Mouse (Mus musculus): Measurements from ENCODE around the gene Mroh2a. TPM values are rescaled to one million over a fixed set of nuclear protein-coding genes. Genes with fewer than 3 reads are reported as not detected.

Mroh2a gene
- polyA plus RNA-seq (2015; fragmentation: Nextera tagmentation; extraction: Ambion mirVana) = 0.60 and 0.85 TPM in 2 replicates

DNA sequence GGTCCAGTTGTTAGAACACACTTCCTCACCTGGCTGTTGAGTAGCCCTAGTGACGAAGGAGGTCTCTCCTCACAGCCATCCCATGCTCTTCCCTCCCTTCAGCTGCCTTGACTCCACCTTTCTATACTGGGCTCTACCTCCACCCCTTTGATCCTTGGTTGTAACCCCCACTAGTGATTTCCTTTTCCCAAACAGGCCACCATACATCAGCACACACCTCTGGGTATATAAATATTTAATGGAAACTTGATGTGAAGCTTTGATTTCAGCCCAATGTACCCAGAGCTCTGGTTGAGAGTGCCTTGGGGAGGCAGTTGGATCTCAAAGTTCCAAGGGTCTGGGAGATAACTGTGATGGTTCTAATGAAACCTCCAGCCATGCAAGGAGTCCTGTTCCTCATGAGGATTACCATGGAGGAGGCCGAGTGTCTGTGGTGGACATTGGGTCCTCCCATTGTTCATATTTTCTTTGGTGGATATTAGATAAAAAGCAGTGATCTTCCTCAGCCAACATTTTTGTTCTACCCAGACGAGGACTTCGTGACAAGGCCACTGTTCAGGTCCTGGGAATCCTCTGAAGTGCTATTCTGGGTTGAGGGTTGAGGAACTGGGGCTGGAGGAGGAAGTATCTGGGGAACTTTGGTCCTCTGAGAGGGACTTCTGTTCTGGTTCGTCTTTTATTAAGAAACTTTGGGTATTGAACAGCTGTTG is at the start of gene Mroh2a:
Gene Mroh2a, plus strand, starts transcription at position 317 of the 710 bp plus-strand sequence.
- ATAC-seq (replicated peaks; ENCODE audit: extremely low read depth, insufficient read depth, low FRiP score) = no peak
- peaks cover 68% of the 10 kb centered on the region for H3K9me3 ChIP-seq (replicated peaks; ENCODE audit: control insufficient read depth, low read length)
- H3K9ac ChIP-seq (ENCODE audit: low read length) = no peak within 1 kb of the TSS
- no peaks in the 10 kb centered on the region for H3K36me3 ChIP-seq (ENCODE audit: control insufficient read depth, insufficient read depth)
- H3K27me3 ChIP-seq (ENCODE audit: control insufficient read depth, insufficient read depth, low read length) = no peaks in the 10 kb centered on the region
- WGBS = 47% methylated on average over 5 of the region's 5 CpGs
- H3K4me1 ChIP-seq (ENCODE audit: control insufficient read depth, insufficient read depth, low read length) = no peaks in the 10 kb centered on the region
- no peak within 1 kb of the TSS for H3K4me2 ChIP-seq (ENCODE audit: low read depth, low read length)
- H3K4me3 ChIP-seq (ENCODE audit: low read length) = no peak within 1 kb of the TSS
- H3K27ac ChIP-seq (ENCODE audit: low read length) = no peak within 1 kb of the TSS

DNA sequence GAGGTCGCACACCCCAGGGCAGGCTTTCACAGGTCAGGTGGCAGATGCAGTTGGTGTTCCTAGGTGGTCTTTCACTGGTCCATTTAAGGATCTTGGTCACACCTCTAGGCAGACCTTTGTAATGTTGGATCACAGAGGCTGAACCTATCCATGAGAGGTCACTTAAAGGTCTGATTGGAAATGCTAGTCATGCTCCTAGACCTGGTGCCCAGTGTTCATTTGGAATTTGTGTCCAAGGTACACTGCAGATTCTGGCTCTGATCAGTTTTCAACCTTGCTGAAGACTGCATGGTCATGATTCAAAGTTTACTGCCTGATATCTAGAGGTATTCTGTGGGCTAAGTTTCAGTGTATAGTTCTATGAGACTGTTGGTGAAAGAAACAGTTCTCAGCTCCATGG is 47.1 kb upstream of the Mroh2a start:
- WGBS = 78% methylated on average over 1 of the region's 1 CpGs
- Histone ChIP-seq H3K4me3 (ENCODE audit: low read length) (no peak overlapping the region), H3K27ac (ENCODE audit: low read length) (no peak overlapping the region), H3K4me1 (ENCODE audit: control insufficient read depth, insufficient read depth, low read length) (no peaks in the 10 kb centered on the region), H3K9ac (ENCODE audit: low read length) (no peak overlapping the region), H3K9me3 (replicated peaks; ENCODE audit: control insufficient read depth, low read length) (peaks cover 17% of the 10 kb centered on the region), H3K36me3 (ENCODE audit: control insufficient read depth, insufficient read depth) (no peaks in the 10 kb centered on the region), H3K4me2 (ENCODE audit: low read depth, low read length) (no peak overlapping the region), H3K27me3 (ENCODE audit: control insufficient read depth, insufficient read depth, low read length) (no peaks in the 10 kb centered on the region)
- no peak for ATAC-seq (replicated peaks; ENCODE audit: extremely low read depth, insufficient read depth, low FRiP score)

DNA sequence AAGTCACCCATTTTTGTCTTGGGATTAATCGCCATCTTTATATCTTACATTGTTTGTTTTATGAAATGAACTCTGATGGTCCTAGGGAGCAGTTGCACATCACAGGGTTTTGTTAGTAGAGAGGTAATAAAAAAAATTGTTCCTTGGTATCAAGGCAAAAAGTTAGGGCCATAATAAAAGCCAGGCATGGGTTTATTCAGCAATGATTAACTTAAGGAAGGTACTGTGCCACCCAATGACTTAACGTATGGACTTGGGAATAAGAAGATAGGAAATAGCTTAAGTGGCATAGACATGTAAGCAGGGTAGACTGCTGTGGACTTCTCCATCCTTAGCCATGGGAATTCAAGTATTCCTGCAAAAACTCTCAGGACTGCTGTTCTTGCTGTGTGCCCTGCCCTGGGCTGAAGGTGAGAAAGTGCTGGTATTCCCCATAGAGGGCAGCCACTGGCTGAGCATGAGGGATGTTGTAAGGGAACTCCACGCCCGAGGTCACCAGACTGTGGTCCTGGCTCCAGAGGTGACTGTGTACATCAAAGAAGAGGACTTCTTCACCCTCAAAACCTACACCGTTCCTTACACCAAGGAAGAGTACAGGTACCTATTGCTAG is 40.4 kb upstream of the Mroh2a start:
- H3K4me2 ChIP-seq (ENCODE audit: low read depth, low read length) = no peak overlapping the region
- H3K9me3 ChIP-seq (replicated peaks; ENCODE audit: control insufficient read depth, low read length) = no peaks in the 10 kb centered on the region
- H3K27ac ChIP-seq (ENCODE audit: low read length) = no peak overlapping the region
- H3K4me1 ChIP-seq (ENCODE audit: control insufficient read depth, insufficient read depth, low read length) = no peaks in the 10 kb centered on the region
- H3K36me3 ChIP-seq (ENCODE audit: control insufficient read depth, insufficient read depth) = no peaks in the 10 kb centered on the region
- H3K4me3 ChIP-seq (ENCODE audit: low read length) = no peak overlapping the region
- no peak overlapping the region for H3K9ac ChIP-seq (ENCODE audit: low read length)
- H3K27me3 ChIP-seq (ENCODE audit: control insufficient read depth, insufficient read depth, low read length) = no peaks in the 10 kb centered on the region
- 81% methylated on average over 5 of the region's 5 CpGs for WGBS
- no peak for ATAC-seq (replicated peaks; ENCODE audit: extremely low read depth, insufficient read depth, low FRiP score)

DNA sequence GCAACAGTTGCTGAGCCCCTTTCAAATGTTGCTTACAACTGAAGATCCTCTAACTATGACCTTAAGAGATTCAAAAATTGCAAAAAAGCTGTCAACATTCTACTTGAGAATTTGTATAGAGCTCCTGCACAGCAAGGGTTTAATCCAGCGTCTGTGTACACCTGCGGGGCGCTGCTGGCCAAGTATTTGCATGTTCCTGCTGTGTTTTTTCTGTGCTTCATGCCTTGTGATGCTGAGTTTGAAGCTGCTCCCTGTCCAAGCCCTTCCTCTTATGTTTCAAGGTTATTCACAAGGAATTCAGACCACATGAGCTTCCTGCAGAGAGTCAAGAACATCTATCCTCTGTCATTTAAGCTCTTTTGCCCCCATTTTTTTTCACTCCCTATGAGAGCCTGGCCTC is 34.6 kb upstream of the Mroh2a start:
- Histone ChIP-seq H3K4me2 (ENCODE audit: low read depth, low read length) (no peak overlapping the region), H3K4me3 (ENCODE audit: low read length) (no peak overlapping the region), H3K27me3 (ENCODE audit: control insufficient read depth, insufficient read depth, low read length) (no peaks in the 10 kb centered on the region), H3K27ac (ENCODE audit: low read length) (no peak overlapping the region), H3K9me3 (replicated peaks; ENCODE audit: control insufficient read depth, low read length) (no peaks in the 10 kb centered on the region), H3K36me3 (ENCODE audit: control insufficient read depth, insufficient read depth) (no peaks in the 10 kb centered on the region), H3K9ac (ENCODE audit: low read length) (no peak overlapping the region), H3K4me1 (ENCODE audit: control insufficient read depth, insufficient read depth, low read length) (no peaks in the 10 kb centered on the region)
- WGBS = 77% methylated on average over 3 of the region's 3 CpGs
- no peak for ATAC-seq (replicated peaks; ENCODE audit: extremely low read depth, insufficient read depth, low FRiP score)

DNA sequence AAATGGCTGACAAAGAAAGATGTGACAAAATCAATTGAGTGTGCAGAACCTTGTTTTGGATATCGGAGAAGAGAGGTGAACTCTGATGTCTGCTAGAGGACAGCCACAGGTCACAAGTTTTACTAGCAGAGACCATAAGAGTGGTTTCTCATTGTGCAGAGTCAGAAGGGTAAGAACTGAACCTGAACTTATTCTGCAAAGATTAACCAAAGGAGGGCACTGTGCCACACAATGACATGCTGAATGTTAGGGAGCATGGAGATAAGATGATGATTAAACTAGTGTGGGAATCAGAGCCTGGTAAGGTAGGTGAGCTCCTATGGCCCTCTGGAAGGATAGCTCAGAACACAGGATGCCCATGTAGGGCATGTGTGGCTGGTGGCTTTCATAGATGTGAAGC is 31.1 kb upstream of the Mroh2a start:
- no peaks in the 10 kb centered on the region for H3K9me3 ChIP-seq (replicated peaks; ENCODE audit: control insufficient read depth, low read length)
- WGBS = 81% methylated on average over 1 of the region's 1 CpGs
- H3K9ac ChIP-seq (ENCODE audit: low read length) = no peak overlapping the region
- H3K27ac ChIP-seq (ENCODE audit: low read length) = no peak overlapping the region
- no peaks in the 10 kb centered on the region for H3K36me3 ChIP-seq (ENCODE audit: control insufficient read depth, insufficient read depth)
- no peak overlapping the region for H3K4me2 ChIP-seq (ENCODE audit: low read depth, low read length)
- no peaks in the 10 kb centered on the region for H3K4me1 ChIP-seq (ENCODE audit: control insufficient read depth, insufficient read depth, low read length)
- H3K4me3 ChIP-seq (ENCODE audit: low read length) = no peak overlapping the region
- no peak for ATAC-seq (replicated peaks; ENCODE audit: extremely low read depth, insufficient read depth, low FRiP score)
- H3K27me3 ChIP-seq (ENCODE audit: control insufficient read depth, insufficient read depth, low read length) = no peaks in the 10 kb centered on the region

DNA sequence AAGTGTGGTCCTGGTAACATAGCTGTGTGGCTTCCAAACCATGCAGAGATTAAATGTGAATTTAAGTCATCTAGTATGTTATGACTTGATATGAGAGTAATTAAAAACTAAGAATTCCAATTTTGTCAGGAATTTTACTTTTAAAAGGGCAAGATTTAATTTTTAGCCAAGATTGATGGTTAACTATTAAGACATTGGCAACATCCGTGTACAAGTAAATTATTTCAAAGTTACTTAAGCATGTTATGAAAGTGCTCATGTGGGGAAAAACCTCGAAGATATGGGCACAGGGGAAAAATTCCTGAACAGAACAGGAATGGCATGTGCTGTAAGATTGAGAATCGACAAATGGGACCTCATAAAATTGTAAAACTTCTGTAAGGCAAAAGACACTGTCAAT is 29.3 kb upstream of the Mroh2a start:
- Histone ChIP-seq H3K4me1 (ENCODE audit: control insufficient read depth, insufficient read depth, low read length) (no peaks in the 10 kb centered on the region), H3K27ac (ENCODE audit: low read length) (no peak overlapping the region), H3K9me3 (replicated peaks; ENCODE audit: control insufficient read depth, low read length) (no peaks in the 10 kb centered on the region), H3K4me2 (ENCODE audit: low read depth, low read length) (no peak overlapping the region), H3K9ac (ENCODE audit: low read length) (no peak overlapping the region), H3K36me3 (ENCODE audit: control insufficient read depth, insufficient read depth) (no peaks in the 10 kb centered on the region), H3K4me3 (ENCODE audit: low read length) (no peak overlapping the region), H3K27me3 (ENCODE audit: control insufficient read depth, insufficient read depth, low read length) (no peaks in the 10 kb centered on the region)
- ATAC-seq (replicated peaks; ENCODE audit: extremely low read depth, insufficient read depth, low FRiP score) = no peak
- 65% methylated on average over 3 of the region's 3 CpGs for WGBS

DNA sequence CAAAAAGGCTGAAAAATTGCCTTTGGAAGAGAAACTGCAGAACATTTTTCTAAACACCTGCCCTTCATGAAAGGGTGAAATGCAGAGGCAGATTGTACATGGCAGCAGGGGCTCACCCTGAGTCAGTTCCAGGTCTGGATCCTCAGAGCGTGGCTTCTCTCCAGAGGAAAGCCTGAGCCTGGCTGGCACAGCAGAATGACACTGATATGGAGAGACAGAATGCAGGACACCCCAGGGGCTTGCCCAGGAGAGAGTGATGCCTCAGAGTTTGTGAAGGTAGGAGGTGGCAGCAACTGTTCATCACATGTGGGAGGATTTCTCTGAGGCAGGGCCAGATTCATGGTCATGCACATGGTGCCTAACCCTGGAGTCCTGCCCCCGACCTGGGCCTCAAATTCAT is 26.8 kb upstream of the Mroh2a start:
- Histone ChIP-seq H3K9ac (ENCODE audit: low read length) (no peak overlapping the region), H3K4me1 (ENCODE audit: control insufficient read depth, insufficient read depth, low read length) (no peaks in the 10 kb centered on the region; the same call in 1 of the 2 replicates), H3K27me3 (ENCODE audit: control insufficient read depth, insufficient read depth, low read length) (no peaks in the 10 kb centered on the region), H3K4me3 (ENCODE audit: low read length) (no peak overlapping the region), H3K4me2 (ENCODE audit: low read depth, low read length) (no peak overlapping the region), H3K36me3 (ENCODE audit: control insufficient read depth, insufficient read depth) (no peaks in the 10 kb centered on the region), H3K27ac (ENCODE audit: low read length) (no peak overlapping the region), H3K9me3 (replicated peaks; ENCODE audit: control insufficient read depth, low read length) (peaks cover 2% of the 10 kb centered on the region; the same call in 1 of the 2 replicates)
- no peak for ATAC-seq (replicated peaks; ENCODE audit: extremely low read depth, insufficient read depth, low FRiP score)
- WGBS = 55% methylated on average over 2 of the region's 2 CpGs

DNA sequence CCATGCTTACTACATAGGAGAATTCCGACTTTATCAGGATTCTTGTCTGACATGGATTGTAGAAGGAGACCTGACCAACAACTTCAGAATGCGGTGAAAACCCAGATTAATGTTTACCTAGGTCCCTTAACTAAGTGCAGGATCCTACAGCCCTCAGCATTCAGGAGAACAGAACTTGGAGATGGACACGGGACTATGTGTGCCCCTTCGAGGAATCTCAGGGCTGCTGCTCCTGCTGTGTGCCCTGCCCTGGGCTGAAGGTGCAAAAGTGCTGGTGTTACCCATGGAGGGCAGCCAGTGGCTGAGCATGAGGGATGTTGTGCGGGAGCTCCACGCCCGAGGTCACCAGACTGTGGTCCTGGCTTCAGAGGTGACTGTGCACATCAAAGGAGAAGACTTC is 26.3 kb upstream of the Mroh2a start, which contains the start of gene Ugt1a2:
Gene Ugt1a2, plus strand, starts transcription at position 146 of the 400 bp plus-strand sequence.
- H3K4me2 ChIP-seq (ENCODE audit: low read depth, low read length) = no peak within 1 kb of the TSS
- H3K27me3 ChIP-seq (ENCODE audit: control insufficient read depth, insufficient read depth, low read length) = no peaks in the 10 kb centered on the region
- H3K4me1 ChIP-seq (ENCODE audit: control insufficient read depth, insufficient read depth, low read length) = peaks cover 2% of the 10 kb centered on the region; the same call in 1 of the 2 replicates
- no peak within 1 kb of the TSS for H3K4me3 ChIP-seq (ENCODE audit: low read length)
- peaks cover 2% of the 10 kb centered on the region; the same call in 1 of the 2 replicates for H3K9me3 ChIP-seq (replicated peaks; ENCODE audit: control insufficient read depth, low read length)
- no peak within 1 kb of the TSS for H3K27ac ChIP-seq (ENCODE audit: low read length)
- 73% methylated on average over 7 of the region's 7 CpGs for WGBS
- no peaks in the 10 kb centered on the region for H3K36me3 ChIP-seq (ENCODE audit: control insufficient read depth, insufficient read depth)
- ATAC-seq (replicated peaks; ENCODE audit: extremely low read depth, insufficient read depth, low FRiP score) = no peak
- H3K9ac ChIP-seq (ENCODE audit: low read length) = no peak within 1 kb of the TSS

DNA sequence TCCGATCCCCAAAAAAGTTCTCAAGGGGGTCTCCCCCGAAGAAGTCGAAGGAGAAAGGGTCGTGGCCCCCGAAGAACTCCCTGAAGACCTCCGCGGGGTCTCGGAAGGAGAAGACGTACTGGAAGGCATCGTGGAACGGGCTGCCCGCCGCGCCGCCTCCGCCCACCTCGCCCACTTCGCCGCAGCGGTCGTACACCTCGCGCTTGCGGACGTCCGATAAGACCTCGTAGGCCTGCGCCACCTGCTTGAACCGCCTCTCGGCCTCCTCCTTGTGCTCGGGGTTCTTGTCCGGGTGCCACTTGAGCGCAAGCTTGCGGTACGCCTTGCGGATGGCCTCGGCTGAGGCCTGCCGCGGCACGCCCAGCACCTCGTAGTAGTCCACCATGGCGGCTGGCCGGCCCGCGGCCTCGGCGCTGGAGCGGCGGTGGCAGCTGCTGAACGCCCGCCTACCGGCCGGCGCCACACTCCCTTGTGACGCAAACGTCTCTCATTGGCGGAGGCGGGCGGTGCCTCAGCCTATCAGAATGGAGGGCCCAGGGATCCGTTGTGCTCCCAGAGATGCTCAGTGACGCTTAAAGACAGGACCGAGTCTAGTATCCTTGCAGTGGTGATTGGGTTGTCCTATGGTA is 21.4 kb upstream of the Mroh2a start, which contains the start of gene Dnajb3:
Gene Dnajb3, minus strand, starts transcription at position 489 of the 629 bp plus-strand sequence.
- H3K9me3 ChIP-seq (replicated peaks; ENCODE audit: control insufficient read depth, low read length) = peaks cover 2% of the 10 kb centered on the region; the same call in 1 of the 2 replicates
- no peak within 1 kb of the TSS for H3K27ac ChIP-seq (ENCODE audit: low read length)
- WGBS = 4% methylated on average over 62 of the region's 62 CpGs
- H3K4me1 ChIP-seq (ENCODE audit: control insufficient read depth, insufficient read depth, low read length) = peaks cover 2% of the 10 kb centered on the region; the same call in 1 of the 2 replicates
- H3K36me3 ChIP-seq (ENCODE audit: control insufficient read depth, insufficient read depth) = no peaks in the 10 kb centered on the region
- peak; percentile 99 for ATAC-seq (replicated peaks; ENCODE audit: extremely low read depth, insufficient read depth, low FRiP score)
- peak within 1 kb of the TSS; percentile 78 for H3K4me2 ChIP-seq (ENCODE audit: low read depth, low read length)
- H3K9ac ChIP-seq (ENCODE audit: low read length) = peak within 1 kb of the TSS; percentile 80
- H3K4me3 ChIP-seq (ENCODE audit: low read length) = peak within 1 kb of the TSS; percentile 57
- no peaks in the 10 kb centered on the region for H3K27me3 ChIP-seq (ENCODE audit: control insufficient read depth, insufficient read depth, low read length)

Measured in heart, embryonic 16.5 days (tissue).